Mouse (Mus musculus): Measurements from ENCODE around the gene Serpinb7. TPM values are rescaled to one million over a fixed set of nuclear protein-coding genes. Genes with fewer than 3 reads are reported as not detected.
A peak's percentile ranks its signal among the peaks of the same experiment; 100 is the strongest.

Serpinb7 gene
- not detected in 2 replicates for polyA plus RNA-seq (2012; rRNA removed)
- polyA plus RNA-seq (2014; fragmentation: Nextera tagmentation; extraction: Ambion mirVana): not detected in 2 replicates

DNA sequence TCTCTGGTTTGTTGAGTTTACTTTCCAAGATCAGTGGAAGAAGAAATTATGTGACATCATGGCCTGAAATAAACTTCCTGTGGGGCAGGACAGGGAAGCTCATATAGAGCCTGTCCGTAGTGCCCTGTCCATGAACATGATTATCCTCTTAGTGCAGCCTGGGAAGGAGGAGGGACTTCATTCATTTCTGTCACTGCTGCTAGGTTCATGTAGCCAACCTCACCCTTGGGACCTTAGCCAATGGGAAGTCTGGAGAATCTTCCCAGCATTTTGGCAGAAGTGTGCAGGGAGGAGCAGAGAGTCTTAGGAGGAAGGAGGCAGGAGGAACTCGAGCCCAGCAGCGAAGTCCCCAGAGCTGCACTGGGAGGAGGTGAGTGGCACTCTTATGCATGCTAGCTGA is at the start of gene Serpinb7:
TSS of gene Serpinb7 (plus strand) at position 301 of the 400 bp plus-strand sequence.
- Histone ChIP-seq H3K27me3 (ENCODE audit: control insufficient read depth, insufficient read depth, low read length) (no peaks in the 10 kb centered on the region), H3K9me3 (ENCODE audit: control insufficient read depth, low read length) (no peaks in the 10 kb centered on the region), H3K9ac (replicated peaks) (no peak within 1 kb of the TSS), H3K4me1 (replicated peaks; ENCODE audit: control insufficient read depth in 2 of 2, insufficient read depth in 2 of 2, low read length in 1 of 2) (no peaks in the 10 kb centered on the region), H3K4me3 (ENCODE audit: insufficient read depth in 1 of 2, low read depth in 2 of 2, low read length in 2 of 2) (no peak within 1 kb of the TSS), H3K27ac (no peak within 1 kb of the TSS), H3K4me2 (ENCODE audit: low read depth) (no peak within 1 kb of the TSS), H3K36me3 (replicated peaks; ENCODE audit: control insufficient read depth, insufficient read depth, low read depth) (no peaks in the 10 kb centered on the region)
- no peak for DNase-seq (ENCODE audit: low read depth in 3 of 3, low spot score in 3 of 3)
- TF ChIP-seq CTCF (IDR thresholded peaks at IDR 0.05; ENCODE audit: low read depth) (no peak), EP300 (IDR thresholded peaks at IDR 0.05; ENCODE audit: low read depth) (no peak)
- ATAC-seq (ENCODE audit: insufficient read depth): no peak
- WGBS (ENCODE audit: insufficient replicate concordance): 61% methylated on average over 3 of the region's 3 CpGs

DNA sequence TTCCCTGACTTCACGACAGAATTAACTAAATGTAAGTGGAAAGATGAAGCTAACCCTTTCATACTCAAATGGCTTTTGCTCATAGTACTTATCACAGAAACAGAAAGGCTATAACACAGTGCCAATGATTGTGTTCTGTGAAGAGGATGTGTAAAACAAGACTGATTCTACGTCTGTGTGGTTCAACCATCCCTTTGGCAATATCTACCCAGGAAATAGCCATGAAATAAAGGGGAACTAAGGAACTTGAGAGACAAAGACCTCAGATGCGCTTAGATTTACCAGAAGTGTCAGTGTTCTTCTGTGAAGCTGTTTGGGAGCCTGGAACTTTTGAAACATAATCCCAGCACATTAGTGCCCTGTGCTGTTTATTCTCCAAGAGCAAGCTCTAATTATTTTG is 49.1 kb upstream of the Serpinb7 start:
- Histone ChIP-seq H3K27me3 (ENCODE audit: control insufficient read depth, insufficient read depth, low read length) (no peaks in the 10 kb centered on the region), H3K4me1 (replicated peaks; ENCODE audit: control insufficient read depth in 2 of 2, insufficient read depth in 2 of 2, low read length in 1 of 2) (no peaks in the 10 kb centered on the region), H3K4me2 (ENCODE audit: low read depth) (no peak overlapping the region), H3K9me3 (ENCODE audit: control insufficient read depth, low read length) (no peaks in the 10 kb centered on the region), H3K27ac (no peak overlapping the region), H3K36me3 (replicated peaks; ENCODE audit: control insufficient read depth, insufficient read depth, low read depth) (no peaks in the 10 kb centered on the region), H3K4me3 (ENCODE audit: insufficient read depth in 1 of 2, low read depth in 2 of 2, low read length in 2 of 2) (no peak overlapping the region), H3K9ac (replicated peaks) (no peak overlapping the region)
- DNase-seq (ENCODE audit: low read depth in 3 of 3, low spot score in 3 of 3): no peak
- ATAC-seq (ENCODE audit: insufficient read depth): no peak
- TF ChIP-seq EP300 (IDR thresholded peaks at IDR 0.05; ENCODE audit: low read depth) (no peak), CTCF (IDR thresholded peaks at IDR 0.05; ENCODE audit: low read depth) (no peak)
- WGBS (ENCODE audit: insufficient replicate concordance): 31% methylated on average over 3 of the region's 3 CpGs

DNA sequence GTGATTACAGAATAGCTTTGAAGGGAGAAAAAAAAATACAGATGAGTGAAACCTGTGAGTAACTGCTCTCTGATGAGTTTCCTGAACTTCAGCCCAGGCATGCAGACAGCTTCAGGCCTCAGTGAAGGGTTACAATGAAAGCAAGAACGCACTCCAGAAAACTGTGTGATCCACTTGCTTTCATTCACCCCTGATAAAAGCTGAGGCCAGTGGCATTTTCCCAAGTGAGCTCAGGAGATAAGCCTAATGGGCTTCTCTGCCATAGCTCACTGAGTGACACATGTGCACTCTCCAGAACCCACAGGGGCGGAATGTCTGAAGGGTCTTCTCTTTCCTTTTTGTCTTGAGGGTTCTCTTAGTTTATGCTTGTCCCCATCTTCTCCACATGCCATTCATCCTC is 48.3 kb upstream of the Serpinb7 start:
- DNase-seq (ENCODE audit: low read depth in 3 of 3, low spot score in 3 of 3) (no peak), ATAC-seq (ENCODE audit: insufficient read depth) (peak; percentile 47; the same call in 1 of the 2 replicates)
- Histone ChIP-seq H3K27ac (no peak overlapping the region), H3K36me3 (replicated peaks; ENCODE audit: control insufficient read depth, insufficient read depth, low read depth) (no peaks in the 10 kb centered on the region), H3K27me3 (ENCODE audit: control insufficient read depth, insufficient read depth, low read length) (no peaks in the 10 kb centered on the region), H3K4me2 (ENCODE audit: low read depth) (no peak overlapping the region), H3K4me3 (ENCODE audit: insufficient read depth in 1 of 2, low read depth in 2 of 2, low read length in 2 of 2) (no peak overlapping the region), H3K9ac (replicated peaks) (no peak overlapping the region), H3K4me1 (replicated peaks; ENCODE audit: control insufficient read depth in 2 of 2, insufficient read depth in 2 of 2, low read length in 1 of 2) (no peaks in the 10 kb centered on the region), H3K9me3 (ENCODE audit: control insufficient read depth, low read length) (no peaks in the 10 kb centered on the region)
- WGBS (ENCODE audit: insufficient replicate concordance): 25% methylated on average over 2 of the region's 2 CpGs
- TF ChIP-seq CTCF (IDR thresholded peaks at IDR 0.05; ENCODE audit: low read depth): no peak

- WGBS (ENCODE audit: insufficient replicate concordance): 24% methylated on average over 3 of the region's 3 CpGs
- no peak overlapping the region for H3K27ac ChIP-seq
Measured at GRCm38 (mm10) chr1:107353046-107353445, 46.4 kb upstream of the Serpinb7 start.

DNA sequence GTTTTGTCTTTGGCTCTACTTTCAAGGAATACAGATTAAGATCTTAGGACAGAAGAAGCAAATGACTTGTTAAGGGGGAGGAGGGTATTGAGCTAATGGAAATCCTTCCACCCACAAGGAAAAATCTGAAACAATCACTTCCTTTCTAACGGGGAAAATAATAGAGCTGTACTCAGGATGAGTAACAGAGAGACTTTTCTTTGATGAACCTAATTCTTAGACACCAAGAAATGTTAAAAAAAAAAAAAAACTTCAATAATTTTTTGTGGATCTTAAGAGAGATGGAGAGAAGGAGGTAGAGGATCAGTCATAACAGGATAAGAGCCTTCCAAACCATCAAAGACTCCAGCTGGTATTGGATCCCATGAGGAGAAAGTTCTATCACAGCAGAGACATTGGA is 38.6 kb upstream of the Serpinb7 start, which contains the start of gene Serpinb11:
TSS of gene Serpinb11 (plus strand) at position 301 of the 400 bp plus-strand sequence.
- no peak within 1 kb of the TSS for H3K4me3 ChIP-seq (ENCODE audit: insufficient read depth in 1 of 2, low read depth in 2 of 2, low read length in 2 of 2)
- H3K9me3 ChIP-seq (ENCODE audit: control insufficient read depth, low read length): no peaks in the 10 kb centered on the region
- DNase-seq (ENCODE audit: low read depth in 3 of 3, low spot score in 3 of 3) (no peak), ATAC-seq (ENCODE audit: insufficient read depth) (no peak)
- no peak within 1 kb of the TSS for H3K4me2 ChIP-seq (ENCODE audit: low read depth)
- no peaks in the 10 kb centered on the region for H3K4me1 ChIP-seq (replicated peaks; ENCODE audit: control insufficient read depth in 2 of 2, insufficient read depth in 2 of 2, low read length in 1 of 2)
- no peak within 1 kb of the TSS for H3K27ac ChIP-seq
- H3K9ac ChIP-seq (replicated peaks): no peak within 1 kb of the TSS
- no peak for TF ChIP-seq CTCF (IDR thresholded peaks at IDR 0.05; ENCODE audit: low read depth)
- no peak for TF ChIP-seq EP300 (IDR thresholded peaks at IDR 0.05; ENCODE audit: low read depth)
- WGBS (ENCODE audit: insufficient replicate concordance): 42% methylated on average over 1 of the region's 1 CpGs
- H3K27me3 ChIP-seq (ENCODE audit: control insufficient read depth, insufficient read depth, low read length): no peaks in the 10 kb centered on the region
- H3K36me3 ChIP-seq (replicated peaks; ENCODE audit: control insufficient read depth, insufficient read depth, low read depth): no peaks in the 10 kb centered on the region

More at GRCm38 (mm10) chr1:107353046-107353445, 46.4 kb upstream of the Serpinb7 start:
- ATAC-seq (ENCODE audit: insufficient read depth) (no peak), DNase-seq (ENCODE audit: low read depth in 3 of 3, low spot score in 3 of 3) (no peak)
- Histone ChIP-seq H3K4me2 (ENCODE audit: low read depth) (no peak overlapping the region), H3K4me1 (replicated peaks; ENCODE audit: control insufficient read depth in 2 of 2, insufficient read depth in 2 of 2, low read length in 1 of 2) (no peaks in the 10 kb centered on the region), H3K27me3 (ENCODE audit: control insufficient read depth, insufficient read depth, low read length) (no peaks in the 10 kb centered on the region), H3K36me3 (replicated peaks; ENCODE audit: control insufficient read depth, insufficient read depth, low read depth) (no peaks in the 10 kb centered on the region), H3K9ac (replicated peaks) (no peak overlapping the region), H3K9me3 (ENCODE audit: control insufficient read depth, low read length) (no peaks in the 10 kb centered on the region), H3K4me3 (ENCODE audit: insufficient read depth in 1 of 2, low read depth in 2 of 2, low read length in 2 of 2) (no peak overlapping the region)
- TF ChIP-seq CTCF (IDR thresholded peaks at IDR 0.05; ENCODE audit: low read depth) (peak; percentile 54; the same call in 1 of the 2 replicates), EP300 (IDR thresholded peaks at IDR 0.05; ENCODE audit: low read depth) (no peak)

All from liver, embryonic 14.5 days (tissue).